Mouse (Mus musculus): Measurements from ENCODE around the gene P2ry2.

Gene P2ry2

DNA sequence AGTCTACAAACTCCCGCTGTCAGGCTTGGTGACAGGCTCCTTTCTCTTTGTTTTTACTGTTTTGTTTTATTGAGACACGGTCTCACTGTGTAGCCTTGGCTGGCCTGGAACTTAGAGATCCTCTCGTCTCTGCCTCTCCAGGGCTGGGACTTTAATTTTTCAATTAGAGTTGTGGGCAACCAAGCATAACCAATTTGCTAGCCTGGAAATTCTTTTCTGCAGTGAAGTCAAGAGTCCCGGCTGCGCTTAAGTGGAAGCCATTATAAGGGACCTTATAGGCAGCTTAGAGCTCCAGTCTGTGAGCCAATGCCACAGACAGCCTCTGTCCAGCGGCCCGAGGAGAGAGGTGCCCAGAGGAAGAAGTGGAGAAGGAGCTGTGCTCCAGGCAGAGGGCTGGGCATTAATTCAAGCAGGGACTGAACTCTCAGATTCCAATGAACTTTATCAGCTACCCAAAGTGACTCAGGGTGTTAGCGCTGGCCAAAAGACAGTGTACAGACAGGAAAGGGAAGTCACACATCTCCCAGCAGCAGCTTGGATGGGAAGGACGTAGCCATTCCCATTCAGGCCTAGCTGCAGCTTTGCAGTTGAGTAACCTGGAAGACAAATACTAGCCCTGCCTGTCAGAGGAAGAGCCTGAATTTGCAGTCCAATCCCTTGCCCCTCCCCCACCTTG lies 21.9 kb downstream of the P2ry2 start:
- no peak for DNase-seq (ENCODE audit: low read depth, low spot score)

DNA sequence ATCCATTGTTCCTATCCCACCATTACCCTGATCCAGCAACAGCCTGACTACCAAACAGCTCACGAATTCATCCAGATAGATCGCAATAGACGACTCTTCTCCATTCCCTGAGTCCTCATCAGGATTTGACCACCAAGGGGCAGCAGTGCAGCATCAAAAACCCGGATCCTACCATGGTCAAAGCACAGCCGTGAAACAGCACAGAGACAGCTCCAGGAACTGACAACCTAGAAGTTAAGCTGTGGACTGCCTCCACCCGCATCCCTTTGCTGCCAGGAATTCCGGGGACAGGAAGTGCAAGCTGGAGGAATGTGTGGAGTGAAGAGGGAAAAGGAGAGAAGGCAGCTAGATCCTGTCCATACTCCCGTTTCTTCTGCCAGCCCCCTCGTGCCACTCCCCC lies 24.6 kb downstream of the P2ry2 start:
- DNase-seq (ENCODE audit: low read depth, low spot score) = peak; percentile 46

DNA sequence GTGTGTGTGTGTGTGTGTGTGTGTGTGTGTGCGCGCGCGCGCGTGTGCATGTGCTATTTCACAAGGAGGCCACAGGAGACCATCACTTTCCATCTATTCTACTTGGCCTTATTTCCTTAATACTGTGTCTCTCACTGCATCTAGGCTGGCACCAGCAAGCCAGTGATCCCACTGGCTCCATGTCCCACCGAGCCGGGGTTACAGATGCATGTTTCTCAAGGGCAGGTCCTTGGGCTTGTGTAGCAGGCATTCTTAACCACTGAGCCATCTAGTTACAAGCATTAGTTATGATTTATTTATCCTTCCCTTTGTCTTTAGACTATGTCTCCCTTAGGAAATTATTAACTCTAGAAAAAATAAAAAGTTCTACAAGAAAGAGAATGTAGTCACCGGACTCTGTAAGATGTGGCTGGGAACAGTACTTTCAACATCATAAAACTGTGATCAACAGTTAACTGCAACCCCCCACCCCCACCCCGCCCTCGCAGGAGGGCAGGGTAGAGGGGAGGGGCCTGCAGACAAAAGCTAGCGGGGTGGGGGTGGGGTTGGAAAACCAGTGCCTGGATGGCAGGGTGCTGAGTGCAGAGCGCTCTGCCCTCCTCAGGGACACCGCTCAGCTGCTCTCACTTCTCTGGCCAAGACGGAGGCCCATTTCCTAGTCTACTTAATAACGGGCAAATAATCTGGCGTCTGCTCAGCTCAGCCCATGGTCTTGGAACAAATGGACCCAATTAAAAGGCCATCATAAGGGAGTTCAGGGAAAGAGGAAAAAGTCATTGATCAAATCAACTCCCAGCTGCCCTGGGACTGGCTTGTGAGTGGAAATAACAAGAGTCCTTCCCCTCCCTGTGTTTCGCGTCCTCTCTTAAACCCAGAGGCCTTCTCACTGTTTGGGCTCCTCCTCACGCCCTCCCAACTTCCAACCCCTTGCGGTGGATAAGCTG lies 27.9 kb downstream of the P2ry2 start:
- no peak for DNase-seq (ENCODE audit: low read depth, low spot score)

DNA sequence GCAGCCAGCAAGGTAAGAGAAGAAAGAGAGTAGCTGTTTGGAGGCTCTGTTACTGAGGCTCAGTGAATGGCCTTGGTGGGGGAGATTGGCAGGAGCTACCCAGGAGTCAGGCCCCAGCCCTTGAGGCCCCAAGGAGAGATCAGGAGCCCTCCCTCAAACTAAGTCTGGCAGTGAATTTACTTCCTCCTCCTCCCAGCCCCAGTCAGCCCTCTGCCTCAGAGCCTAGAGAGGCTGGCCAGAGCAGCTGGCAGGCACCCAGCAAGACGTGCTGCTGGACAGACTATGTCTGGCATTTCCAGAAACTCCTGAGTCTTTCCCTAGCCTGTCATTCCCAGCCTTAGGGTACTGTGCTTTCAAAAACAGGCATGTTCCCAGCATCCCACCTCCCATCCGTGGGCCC lies 33.5 kb downstream of the P2ry2 start:
- no peak for DNase-seq (ENCODE audit: low read depth, low spot score)

DNA sequence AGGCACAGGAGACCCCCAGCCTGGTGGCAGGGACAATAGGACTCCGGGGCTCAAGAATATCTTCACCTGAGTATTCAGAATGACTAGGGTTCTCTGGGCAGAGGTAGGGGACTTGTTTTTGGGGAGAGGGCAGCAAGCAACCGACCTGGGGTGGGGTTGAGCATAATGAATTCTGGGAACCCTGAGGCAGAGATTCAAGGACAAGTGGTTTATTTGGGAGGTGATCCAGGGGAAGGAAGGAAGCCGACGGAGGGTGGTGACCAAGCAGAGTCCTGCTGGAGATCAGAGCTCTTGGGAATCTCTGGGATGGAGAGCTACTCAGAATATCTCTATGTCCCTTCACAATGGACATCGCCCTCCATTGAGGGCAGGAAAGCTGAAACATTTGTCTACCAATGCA lies 34.5 kb downstream of the P2ry2 start:
- no peak for DNase-seq (ENCODE audit: low read depth, low spot score)

DNA sequence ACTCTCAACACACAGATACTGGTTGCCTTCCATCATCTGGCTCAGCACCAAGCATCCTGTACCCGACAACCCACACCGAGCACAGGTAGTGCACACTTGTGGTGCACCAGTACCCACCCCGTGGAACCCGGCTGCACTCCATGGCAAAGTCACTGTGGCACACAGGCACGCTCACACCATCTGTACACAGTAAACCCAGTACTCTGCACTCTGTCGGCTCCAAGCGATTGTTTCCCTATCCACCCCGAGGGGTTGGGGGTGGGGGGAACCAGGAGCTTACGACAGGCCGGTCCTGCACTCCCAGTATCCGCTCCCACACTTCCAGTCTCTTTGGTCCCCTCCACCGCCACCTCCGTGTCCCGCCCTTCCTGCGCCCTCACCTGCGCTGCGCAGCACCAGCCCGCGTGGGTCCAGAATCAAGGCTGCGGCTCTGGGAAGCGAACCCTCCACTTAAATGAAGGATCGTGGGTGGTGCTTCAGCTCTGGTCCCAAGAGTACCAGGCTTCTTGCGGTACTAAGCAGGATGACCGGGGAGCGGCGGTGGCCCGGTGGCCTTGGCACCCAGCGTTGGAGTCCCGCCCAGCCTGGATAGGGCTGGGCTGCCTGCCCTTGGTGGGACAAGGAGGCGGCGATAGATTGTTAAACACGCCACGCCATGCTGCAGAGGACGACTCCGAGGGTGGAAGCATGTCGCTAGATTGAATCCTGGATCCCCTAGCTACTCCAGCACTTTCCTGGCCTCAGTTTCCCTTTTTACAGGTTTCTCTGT lies 38.3 kb downstream of the P2ry2 start, which contains the start of gene P2ry6:
P2ry6 (minus strand) TSS at position 515 of the 769 bp plus-strand sequence.
- no peak for DNase-seq (ENCODE audit: low read depth, low spot score)

DNA sequence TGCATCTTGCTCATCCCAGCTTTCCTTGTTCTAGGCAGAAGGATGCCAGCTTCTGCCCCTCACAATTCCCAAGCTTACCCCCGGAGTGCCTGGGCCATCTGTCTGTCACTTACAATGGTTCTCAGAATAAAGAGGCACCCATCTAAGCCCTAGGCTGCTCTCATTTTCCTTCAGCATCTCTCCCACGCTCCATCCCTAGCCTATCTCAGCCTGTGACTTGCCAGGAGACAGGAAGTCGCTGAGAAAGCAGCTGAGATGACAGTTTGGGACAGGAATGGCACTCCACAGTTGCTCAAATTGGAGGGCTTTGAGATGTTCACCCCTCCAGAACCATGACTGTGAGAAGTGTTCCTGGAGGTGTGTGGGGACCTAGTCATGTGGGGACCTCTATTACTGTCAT lies 39.8 kb downstream of the P2ry2 start:
- no peak for DNase-seq (ENCODE audit: low read depth, low spot score)

DNA sequence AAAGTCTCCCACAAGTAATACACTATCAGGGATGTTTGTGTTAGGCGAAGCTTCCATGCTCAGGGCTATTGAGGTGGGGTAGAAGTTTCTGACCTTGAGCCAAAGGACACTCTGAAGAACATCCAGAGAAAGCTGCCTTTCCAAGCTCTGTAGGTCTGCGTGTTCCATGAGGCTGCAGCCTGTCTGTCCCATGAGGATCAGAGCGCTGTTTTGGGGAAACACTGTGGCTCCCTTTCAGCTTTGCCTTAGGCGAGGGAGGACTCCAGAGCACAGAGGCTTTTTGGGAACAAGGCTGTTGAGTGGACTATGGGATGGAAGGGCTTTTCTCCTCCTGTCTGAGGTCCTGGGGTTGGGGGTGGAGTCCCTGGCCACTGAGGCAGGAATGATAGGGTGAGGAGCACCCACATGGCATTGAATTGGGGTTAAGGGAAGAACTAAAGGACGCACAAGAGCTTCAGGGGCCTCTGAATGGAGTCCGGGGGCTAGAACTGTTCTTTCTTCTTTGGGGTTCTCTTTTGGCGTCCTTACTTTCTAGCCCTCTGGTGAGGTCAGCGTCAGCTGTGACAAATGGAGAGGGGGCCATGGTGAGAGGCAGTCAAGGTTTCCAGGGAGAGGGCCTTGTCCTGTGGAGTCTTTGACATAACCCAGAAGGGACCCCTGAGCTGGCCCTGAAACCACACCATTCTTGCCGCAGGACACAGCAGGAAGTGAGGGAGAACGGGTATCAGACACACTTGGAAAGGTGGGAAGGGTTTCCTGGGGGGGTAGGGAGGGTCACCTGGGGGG lies 43.6 kb downstream of the P2ry2 start:
- no peak for DNase-seq (ENCODE audit: low read depth, low spot score)

DNA sequence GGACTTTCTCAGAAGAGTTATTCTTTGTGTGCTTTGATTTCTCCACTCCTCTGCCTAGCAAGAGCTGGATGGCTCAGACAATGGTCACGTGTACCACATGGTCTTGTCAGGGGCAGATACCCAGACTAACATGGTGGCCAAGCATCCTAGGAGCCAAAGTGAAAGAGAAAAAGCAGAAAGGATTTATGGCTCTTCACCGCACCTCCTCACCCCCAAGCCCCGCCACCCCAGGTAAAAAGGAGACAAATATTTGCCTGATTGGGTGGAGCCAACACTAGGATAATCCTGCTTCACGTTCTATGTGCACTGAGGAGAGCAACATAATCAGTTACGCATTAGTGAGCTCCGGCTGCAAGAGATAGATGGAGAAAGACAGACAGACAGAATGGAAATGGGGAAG lies 44.3 kb downstream of the P2ry2 start:
- no peak for DNase-seq (ENCODE audit: low read depth, low spot score)

DNA sequence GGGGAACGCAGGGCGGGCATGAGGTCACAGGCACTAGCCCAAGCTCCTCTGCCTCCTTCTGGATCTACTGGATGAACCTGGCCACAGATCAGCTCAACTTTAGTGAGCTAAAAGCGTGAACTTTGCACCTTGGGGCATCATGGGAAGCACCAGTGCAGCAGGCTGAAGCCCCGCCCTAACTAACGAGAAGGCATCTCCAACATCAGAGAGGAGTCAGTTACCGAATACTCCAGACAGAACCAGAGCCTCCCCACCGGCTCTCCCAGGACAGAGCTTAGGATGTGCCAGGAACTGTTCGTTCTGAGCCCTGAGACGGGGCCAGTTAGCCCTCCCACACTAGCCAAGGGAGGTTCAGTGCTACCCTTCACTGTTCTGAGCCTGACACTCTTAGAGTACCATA lies 44.8 kb downstream of the P2ry2 start:
- DNase-seq (ENCODE audit: low read depth, low spot score) = no peak

DNA sequence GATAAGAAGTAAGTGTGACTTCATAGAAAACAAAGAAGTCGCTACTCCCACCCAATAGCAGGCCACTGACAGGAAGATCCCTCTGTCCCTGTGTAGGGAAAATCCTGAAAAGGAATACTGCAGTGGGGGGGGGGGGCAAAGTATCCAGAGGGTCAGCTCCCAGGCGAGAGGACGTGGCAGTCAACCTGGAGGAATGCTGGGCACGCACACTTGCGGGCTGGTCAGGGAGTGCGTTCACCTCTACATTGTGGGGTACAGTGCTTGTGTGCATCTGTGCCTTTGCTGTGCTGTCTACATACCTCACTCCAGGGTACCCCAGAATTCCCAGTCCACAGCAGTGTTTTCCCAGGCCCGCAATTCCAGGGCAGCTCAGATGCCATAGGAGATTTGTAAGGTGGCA lies 46.7 kb downstream of the P2ry2 start:
- DNase-seq (ENCODE audit: low read depth, low spot score) = no peak

DNA sequence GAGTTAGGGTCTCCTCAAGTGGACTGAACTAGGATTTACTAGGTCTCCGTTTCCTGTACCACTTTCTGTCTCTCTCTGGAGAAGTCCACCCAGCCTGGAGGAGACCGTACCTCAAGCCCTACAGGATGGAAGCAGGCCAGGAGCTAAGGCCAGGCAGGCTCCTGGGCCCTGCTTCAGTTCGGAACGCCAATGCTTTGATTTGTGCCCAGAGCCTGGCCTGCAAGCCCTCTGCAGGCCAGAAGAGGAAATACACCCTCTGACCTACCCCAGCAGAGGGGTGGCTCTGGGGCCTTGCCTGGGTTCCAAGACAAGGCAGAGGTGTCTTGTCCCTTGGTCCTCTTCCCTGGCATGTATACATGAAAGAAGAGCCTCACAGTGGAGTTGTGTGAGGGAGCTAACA lies 47.6 kb downstream of the P2ry2 start:
- DNase-seq (ENCODE audit: low read depth, low spot score) = peak; percentile 43

DNA sequence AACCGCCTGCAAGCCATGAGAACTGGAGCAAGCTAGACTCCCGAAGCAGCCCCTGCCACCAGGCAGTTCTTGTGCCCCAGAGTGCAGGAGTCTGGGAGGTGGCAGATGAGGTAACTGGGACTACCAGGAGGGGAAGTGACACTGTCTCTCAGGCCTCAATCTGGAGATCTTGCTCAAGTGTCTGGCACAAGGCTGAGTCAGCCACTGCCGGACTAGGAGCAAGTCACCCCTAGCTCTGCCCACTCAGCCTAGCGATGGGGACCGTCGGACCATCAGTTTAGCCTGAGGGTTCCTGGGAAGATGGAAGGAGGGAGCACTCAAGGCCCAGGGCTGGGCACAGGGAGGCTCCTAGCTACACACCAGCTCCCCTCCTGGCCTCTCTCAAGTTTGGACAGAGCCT lies 48.4 kb downstream of the P2ry2 start:
- no peak for DNase-seq (ENCODE audit: low read depth, low spot score)

DNA sequence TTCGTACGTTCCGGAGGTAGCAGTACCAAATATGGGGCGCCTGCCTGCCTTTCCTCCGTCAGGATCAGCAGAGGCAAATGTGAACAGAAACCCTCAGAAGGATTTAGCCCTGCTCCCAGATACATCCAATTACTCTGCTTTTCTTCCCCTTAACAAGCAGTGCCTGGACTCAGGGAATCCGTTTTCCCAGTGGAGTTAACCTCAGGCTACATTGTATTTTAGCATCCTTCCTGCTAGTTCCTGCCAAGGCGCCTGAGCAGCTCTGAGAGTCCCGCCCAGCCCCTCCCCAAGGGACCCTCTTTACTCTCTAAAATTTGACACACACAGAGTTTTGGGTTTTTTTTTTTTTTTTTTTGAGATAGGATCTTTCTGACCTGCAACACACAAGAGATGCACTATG lies 49.3 kb downstream of the P2ry2 start:
- DNase-seq (ENCODE audit: low read depth, low spot score) = no peak

DNA sequence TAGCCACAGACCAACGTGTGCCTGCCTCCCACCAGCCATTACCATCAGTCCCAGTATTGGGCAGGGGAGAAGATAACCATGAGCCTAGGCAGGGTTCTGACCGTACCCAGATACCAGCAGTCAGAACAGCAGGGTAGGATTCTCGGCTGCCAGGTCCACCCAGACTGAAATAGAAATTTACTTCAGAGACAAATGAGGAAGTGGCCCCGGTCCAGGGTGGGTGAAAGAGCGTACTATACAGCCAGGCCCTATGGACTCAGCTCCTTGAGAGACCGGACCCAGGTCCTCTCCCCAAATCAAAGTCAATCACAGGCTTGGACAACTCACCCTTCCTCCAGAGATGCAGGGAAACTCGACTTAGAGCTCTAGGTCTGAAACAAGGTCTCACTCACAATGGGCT lies 51.5 kb downstream of the P2ry2 start:
- DNase-seq (ENCODE audit: low read depth, low spot score) = no peak

DNA sequence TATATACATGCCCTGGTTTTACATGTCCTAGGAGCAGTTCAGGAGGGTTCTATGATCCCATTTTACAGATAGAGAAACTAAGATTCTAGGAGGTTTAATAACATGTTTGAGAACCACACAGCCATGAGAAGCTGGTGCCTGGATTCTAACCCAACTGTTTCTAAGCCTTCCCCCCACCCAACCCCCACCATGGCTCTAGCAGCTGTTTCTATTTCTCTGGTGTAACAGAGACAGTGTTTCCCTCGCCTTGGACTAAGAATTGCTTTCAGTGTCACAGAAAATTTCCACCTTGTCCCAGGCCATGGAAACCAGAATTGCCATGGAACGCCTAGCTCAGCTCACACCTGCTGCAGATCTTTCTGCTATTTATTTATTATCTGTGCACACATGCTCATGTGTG lies 52.2 kb downstream of the P2ry2 start:
- DNase-seq (ENCODE audit: low read depth, low spot score) = no peak

DNA sequence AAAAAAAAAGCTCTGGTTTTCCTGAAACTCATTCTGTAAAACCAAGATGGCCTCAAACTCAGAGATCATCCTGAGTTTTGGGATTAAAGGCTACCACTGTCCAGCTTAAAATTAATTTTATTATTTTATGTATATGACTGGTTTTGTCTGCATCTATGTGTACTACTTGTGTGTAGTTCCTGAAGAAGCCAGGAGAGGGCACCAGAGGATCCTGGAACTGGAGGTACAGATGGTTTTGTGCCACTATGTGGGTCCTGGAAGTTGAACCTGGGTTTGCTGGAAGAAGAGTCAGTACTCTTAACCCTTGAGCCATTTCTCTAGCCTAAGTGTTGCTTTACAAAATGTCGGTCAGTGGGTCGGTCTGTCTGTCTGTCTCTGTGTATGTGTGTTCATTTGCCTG lies 54.2 kb downstream of the P2ry2 start:
- no peak for DNase-seq (ENCODE audit: low read depth, low spot score)

DNA sequence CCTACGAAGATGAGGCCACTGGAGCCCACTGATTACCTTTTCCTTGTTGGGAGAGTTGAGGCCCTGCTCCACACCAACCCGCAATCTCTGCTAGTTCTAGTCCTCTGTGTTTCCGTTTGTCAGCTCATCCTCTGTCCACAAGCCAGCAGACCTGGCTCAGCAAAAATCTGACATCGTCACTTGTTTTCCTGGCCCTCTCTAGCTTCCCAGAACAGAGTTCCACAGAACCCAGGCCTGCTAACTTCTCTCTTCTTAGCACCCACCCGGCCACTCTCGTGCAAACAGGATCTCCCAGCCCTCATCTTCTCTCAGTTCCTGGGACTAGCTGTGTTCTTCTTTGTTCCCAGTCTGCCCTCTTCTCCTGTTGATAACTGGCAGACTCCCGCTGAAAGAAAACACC lies 60.0 kb downstream of the P2ry2 start:
- DNase-seq (ENCODE audit: low read depth, low spot score) = no peak

DNA sequence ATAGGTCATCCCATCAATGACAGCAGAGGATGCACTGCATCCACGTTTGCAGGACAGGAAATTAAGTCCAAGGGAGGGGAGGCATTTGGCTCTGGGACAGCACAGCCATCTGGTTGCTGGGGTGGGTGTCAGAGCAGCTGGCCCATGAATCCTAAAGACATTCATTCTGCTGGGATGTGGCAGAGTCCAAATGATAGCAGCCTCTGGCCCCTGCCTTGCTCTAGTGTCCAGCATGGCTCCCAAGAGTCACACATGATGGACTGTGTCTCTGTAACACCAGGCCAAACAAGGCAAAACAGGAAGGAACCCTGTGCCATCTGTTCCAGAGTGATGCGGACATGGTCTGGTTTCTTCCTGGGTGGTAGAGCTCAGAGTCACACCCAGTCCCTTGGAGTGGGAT lies 60.8 kb downstream of the P2ry2 start:
- DNase-seq (ENCODE audit: low read depth, low spot score) = no peak

DNA sequence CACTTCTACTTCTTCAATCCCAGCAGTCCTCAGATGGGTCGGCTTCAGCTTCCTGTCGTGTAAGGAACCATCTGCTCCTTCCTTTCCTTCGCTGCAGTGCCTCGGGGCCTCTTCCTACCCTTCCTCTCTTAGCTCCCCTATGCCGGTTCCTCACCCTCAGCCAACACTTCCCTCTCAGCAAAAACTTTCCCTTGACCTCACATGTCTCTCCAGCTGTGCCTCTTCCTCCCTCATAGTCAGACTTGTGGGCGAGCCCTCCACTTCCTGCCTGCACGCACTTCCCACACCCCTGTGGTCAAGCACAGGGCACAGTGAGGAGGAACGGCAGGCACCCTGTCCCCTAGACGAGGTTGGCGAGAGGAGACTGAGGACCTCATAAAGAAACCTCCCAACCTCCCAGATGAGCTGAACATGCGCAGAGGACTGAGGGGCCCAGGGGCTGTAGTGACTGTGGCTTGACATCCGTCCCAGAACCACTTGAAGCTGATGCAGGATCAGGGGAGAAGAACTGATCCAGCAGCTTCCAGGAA lies 62.1 kb downstream of the P2ry2 start:
- peak; percentile 15 for DNase-seq (ENCODE audit: low read depth, low spot score)

DNA sequence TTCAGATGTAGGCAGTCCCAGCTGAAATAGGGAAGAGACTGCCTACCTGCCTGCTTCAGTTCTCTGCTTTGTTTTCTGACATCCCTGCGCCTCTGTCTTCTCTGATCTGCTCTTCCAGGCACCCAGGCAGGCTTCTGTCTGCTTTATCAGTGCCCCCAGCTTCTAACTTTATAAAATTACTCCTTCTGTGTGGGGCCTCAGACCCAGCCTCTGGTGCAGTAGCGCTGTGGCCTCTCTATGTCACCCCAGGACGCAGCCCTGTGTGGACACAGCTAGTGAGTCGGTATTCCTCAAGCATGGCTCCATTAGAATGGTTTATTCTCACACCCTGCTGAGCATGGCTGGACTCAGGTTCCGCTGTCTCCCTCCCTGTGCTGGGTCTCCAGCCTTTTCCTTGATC lies 62.6 kb downstream of the P2ry2 start:
- DNase-seq (ENCODE audit: low read depth, low spot score) = no peak
